Mouse (Mus musculus) lung, embryonic 14.5 days (tissue): Measurements from ENCODE around the gene Ppp1r13l. TPM values are rescaled to one million over a fixed set of nuclear protein-coding genes. Genes with fewer than 3 reads are reported as not detected.

Experiments
- ATAC-seq: fragments of 200-750 bp; cut with Nextera tagmentation; 2 replicates; pipeline ENCODE4 v1.8.0; 2017; ENCODE audit warnings: mild to moderate bottlenecking, moderate TSS enrichment, moderate library complexity; ENCODE audit not compliant: insufficient read depth
- DNase-seq: peaks from one replicate; pipeline ENCODE4 v3.0.0-alpha.2; 2015
- H3K27ac ChIP-seq: fragments of 300-500 bp; sonication (generic); 2 replicates; pipeline ENCODE4 v1.5.1; 2014; ENCODE audit warnings: low read depth, mild to moderate bottlenecking, moderate library complexity
- H3K27me3 ChIP-seq: fragments of 300-500 bp; sonication (generic); 2 replicates; pipeline ENCODE4 v1.6.1; 2014; ENCODE audit warnings: low read length, control low read depth; ENCODE audit not compliant: insufficient read depth
- H3K36me3 ChIP-seq: fragments of 300-500 bp; sonication (generic); 2 replicates; pipeline ENCODE4 v1.6.1; 2014; ENCODE audit warnings: control low read depth; ENCODE audit not compliant: insufficient read depth
- H3K4me1 ChIP-seq: fragments of 300-500 bp; sonication (generic); 2 replicates; pipeline ENCODE4 v1.6.1; 2014; ENCODE audit warnings: antibody characterized with exemption, control low read depth; ENCODE audit not compliant: insufficient read depth
- H3K4me2 ChIP-seq: fragments of 300-500 bp; sonication (generic); 2 replicates; pipeline ENCODE4 v1.6.1; 2014; ENCODE audit warnings: mild to moderate bottlenecking
- H3K4me3 ChIP-seq: fragments of 300-500 bp; sonication (generic); 2 replicates; pipeline ENCODE4 v1.5.1; 2014; ENCODE audit warnings: low read depth, low read length
- H3K9ac ChIP-seq: fragments of 300-500 bp; sonication (generic); 2 replicates; pipeline ENCODE4 v1.6.1; 2014
- H3K9me3 ChIP-seq: fragments of 300-500 bp; sonication (generic); 2 replicates; pipeline ENCODE4 v1.6.1; 2016; ENCODE audit warnings: low read depth, low read length, control low read depth
- CTCF ChIP-seq: IDR thresholded peaks from 2 replicates; pipeline ENCODE4 v1.5.1; 2016; ENCODE audit warnings: antibody characterized with exemption, low read depth
- WGBS: fragments of 180-500 bp; shearing (Covaris S2); extraction: QIAGEN DNeasy Blood & Tissue Kit; methylation state at CpG from one replicate; pipeline ENCODE4 v1.1.7; 2014; 5-methylcytosine and 5-hydroxymethylcytosine counted together
- polyA plus RNA-seq: library from polyadenylated mRNA; unstranded; fragments of >200 nt; fragmentation: Nextera tagmentation; extraction: Ambion mirVana; gene quantifications from 2 replicates; pipeline ENCODE4 v1.2.1, GENCODE M21; 2014

The Ppp1r13l gene
- polyA plus RNA-seq, 1 experiment from 2014 or later, result 5.4 TPM

GRCm38 (mm10) chr7:19378049-19378448, 18.5 kb downstream of the Ppp1r13l start:
- ATAC-seq, result no peak
- Histone ChIP-seq H3K9ac (no peak overlapping the region), H3K36me3 (peaks cover 13% of the 10 kb centered on the region; the same call in 1 of the 2 replicates), H3K9me3 (no peaks in the 10 kb centered on the region), H3K4me2 (no peak overlapping the region), H3K4me3 (no peak overlapping the region), H3K27ac (no peak overlapping the region), H3K4me1 (no peaks in the 10 kb centered on the region; the same call in 1 of the 2 replicates), H3K27me3 (no peaks in the 10 kb centered on the region)
- TF ChIP-seq CTCF, result no peak
- 72% methylated on average over 8 of the region's 8 CpGs for WGBS
- no peak for DNase-seq

- Histone ChIP-seq H3K9ac (peak within 1 kb of the TSS; percentile 83), H3K36me3 (peaks cover 37% of the 10 kb centered on the region), H3K4me2 (peak within 1 kb of the TSS; percentile 89), H3K4me1 (no peaks in the 10 kb centered on the region; the same call in 1 of the 2 replicates), H3K27ac (peak within 1 kb of the TSS; percentile 30; the same call in 1 of the 2 replicates), H3K4me3 (peak within 1 kb of the TSS; percentile 74), H3K9me3 (no peaks in the 10 kb centered on the region), H3K27me3 (no peaks in the 10 kb centered on the region)
- DNase-seq (peak; percentile 100), ATAC-seq (peak; percentile 98)
- no peak for TF ChIP-seq CTCF
- WGBS, result 5% methylated on average over 48 of the region's 48 CpGs
Observed at GRCm38 (mm10) chr7:19381377-19382165, 22.0 kb downstream of the Ppp1r13l start, which contains the start of gene Ercc2. Ercc2 (plus strand) TSS chr7:19382010.

- Histone ChIP-seq H3K4me2 (peak overlapping the region; percentile 89), H3K9ac (peak overlapping the region; percentile 83), H3K27me3 (no peaks in the 10 kb centered on the region), H3K27ac (peak overlapping the region; percentile 30; the same call in 1 of the 2 replicates), H3K4me3 (peak overlapping the region; percentile 74), H3K4me1 (no peaks in the 10 kb centered on the region; the same call in 1 of the 2 replicates), H3K9me3 (no peaks in the 10 kb centered on the region), H3K36me3 (peaks cover 41% of the 10 kb centered on the region)
- ATAC-seq, result peak; percentile 66
- no peak for DNase-seq
- no peak for TF ChIP-seq CTCF
- 0% methylated on average over 37 of the region's 37 CpGs for WGBS
Observed at GRCm38 (mm10) chr7:19382166-19382541, 22.6 kb downstream of the Ppp1r13l start.

- peak overlapping the region; percentile 89; the same call in 1 of the 2 replicates for H3K4me2 ChIP-seq
- H3K9ac ChIP-seq, result no peak overlapping the region
- no peaks in the 10 kb centered on the region for H3K27me3 ChIP-seq
- H3K9me3 ChIP-seq, result no peaks in the 10 kb centered on the region
- ATAC-seq (no peak), DNase-seq (no peak)
- WGBS, result 84% methylated on average over 9 of the region's 9 CpGs
- H3K4me3 ChIP-seq, result no peak overlapping the region
- no peaks in the 10 kb centered on the region; the same call in 1 of the 2 replicates for H3K4me1 ChIP-seq
- no peak overlapping the region for H3K27ac ChIP-seq
- TF ChIP-seq CTCF, result no peak
- peaks cover 46% of the 10 kb centered on the region for H3K36me3 ChIP-seq
Observed at GRCm38 (mm10) chr7:19383708-19384107, 24.2 kb downstream of the Ppp1r13l start.

- Histone ChIP-seq H3K27me3 (no peaks in the 10 kb centered on the region), H3K9me3 (no peaks in the 10 kb centered on the region), H3K4me1 (no peaks in the 10 kb centered on the region), H3K9ac (no peak overlapping the region), H3K4me2 (no peak overlapping the region), H3K4me3 (no peak overlapping the region), H3K27ac (no peak overlapping the region), H3K36me3 (peaks cover 95% of the 10 kb centered on the region)
- no peak for TF ChIP-seq CTCF
- ATAC-seq (no peak), DNase-seq (no peak)
- 75% methylated on average over 10 of the region's 10 CpGs for WGBS
Observed at GRCm38 (mm10) chr7:19388699-19389413, 29.3 kb downstream of the Ppp1r13l start.

GRCm38 (mm10) chr7:19394484-19394883, 34.9 kb downstream of the Ppp1r13l start:
- TF ChIP-seq CTCF, result no peak
- Histone ChIP-seq H3K9ac (no peak overlapping the region), H3K27me3 (peaks cover 4% of the 10 kb centered on the region; the same call in 1 of the 2 replicates), H3K4me2 (no peak overlapping the region), H3K4me3 (no peak overlapping the region), H3K9me3 (no peaks in the 10 kb centered on the region), H3K4me1 (no peaks in the 10 kb centered on the region), H3K36me3 (peaks cover 65% of the 10 kb centered on the region), H3K27ac (no peak overlapping the region)
- DNase-seq, result no peak
- WGBS, result 71% methylated on average over 8 of the region's 8 CpGs
- no peak for ATAC-seq
